Mouse (Mus musculus): ENCODE data around the gene Thsd4. TPM values are rescaled to one million over a fixed set of nuclear protein-coding genes. Genes with fewer than 3 reads are reported as not detected.

Thsd4 gene
- total RNA-seq, 4 experiments from 2014 or later, result 3.7 to 4.8 (median 4.2) TPM

DNA sequence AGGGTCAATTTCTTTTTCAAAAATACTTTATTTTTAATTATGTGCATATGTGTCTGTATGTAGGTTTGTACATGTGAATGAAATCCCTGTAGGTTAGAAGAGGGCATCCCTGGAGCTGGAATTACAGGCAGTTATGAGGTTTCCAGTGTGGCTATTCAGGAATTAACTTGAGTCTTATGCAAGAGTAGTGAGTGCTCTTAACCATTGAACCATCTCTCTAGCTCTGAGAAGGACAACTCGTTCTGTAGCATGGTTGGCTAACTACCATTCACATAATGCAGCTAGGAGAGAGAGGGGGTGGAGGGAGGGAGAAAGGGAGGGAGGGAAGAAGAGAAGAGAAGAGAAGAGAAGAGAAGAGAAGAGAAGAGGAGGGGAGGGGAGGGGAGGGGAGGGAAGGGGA lies 444.1 kb downstream of the Thsd4 start:
- no peak for DNase-seq (ENCODE audit: low spot score)

DNA sequence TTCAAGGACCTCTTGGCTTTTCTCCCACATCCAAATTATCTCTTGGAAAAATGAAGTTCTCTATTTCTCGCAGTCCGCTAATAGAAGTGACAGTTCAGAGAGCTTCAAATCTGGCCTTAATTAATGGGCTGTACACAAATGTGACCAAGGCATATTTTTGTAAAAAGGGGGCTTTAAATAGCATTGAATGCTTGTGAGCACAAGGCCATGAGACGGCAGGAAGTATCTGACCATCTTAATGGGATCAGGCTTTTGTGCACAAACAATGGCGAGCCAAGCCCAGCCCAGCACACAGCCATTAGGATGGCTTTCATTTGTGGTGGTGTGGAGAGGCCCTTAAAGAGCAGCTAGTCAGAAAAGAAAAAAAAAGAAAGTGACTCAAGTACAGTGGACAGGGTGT lies 445.4 kb downstream of the Thsd4 start:
- no peak for DNase-seq (ENCODE audit: low spot score)

GRCm38 (mm10) chr9:60071620-60072263 lies 450.1 kb downstream of the Thsd4 start:
- no peak for DNase-seq (ENCODE audit: low spot score)

DNA sequence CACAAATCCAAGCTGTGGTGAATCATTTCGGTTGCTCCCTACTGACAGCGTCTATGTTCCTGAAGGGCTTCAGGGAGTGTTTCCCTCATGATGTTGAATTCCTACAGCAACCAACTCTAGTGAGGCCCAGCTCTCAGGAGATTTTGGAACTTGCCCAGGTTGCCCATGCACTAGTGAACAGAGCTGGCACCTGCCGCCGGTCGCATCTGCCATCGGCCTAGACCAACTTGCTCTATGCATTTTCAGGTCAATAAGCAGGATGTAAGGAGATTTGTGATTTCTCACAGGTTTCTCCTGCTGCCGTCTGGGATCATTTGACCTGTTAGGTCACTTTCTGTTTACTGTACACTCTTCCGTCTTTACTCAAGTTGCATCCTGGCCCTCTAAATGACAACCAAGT lies 454.6 kb downstream of the Thsd4 start:
- no peak for DNase-seq (ENCODE audit: low spot score)

DNA sequence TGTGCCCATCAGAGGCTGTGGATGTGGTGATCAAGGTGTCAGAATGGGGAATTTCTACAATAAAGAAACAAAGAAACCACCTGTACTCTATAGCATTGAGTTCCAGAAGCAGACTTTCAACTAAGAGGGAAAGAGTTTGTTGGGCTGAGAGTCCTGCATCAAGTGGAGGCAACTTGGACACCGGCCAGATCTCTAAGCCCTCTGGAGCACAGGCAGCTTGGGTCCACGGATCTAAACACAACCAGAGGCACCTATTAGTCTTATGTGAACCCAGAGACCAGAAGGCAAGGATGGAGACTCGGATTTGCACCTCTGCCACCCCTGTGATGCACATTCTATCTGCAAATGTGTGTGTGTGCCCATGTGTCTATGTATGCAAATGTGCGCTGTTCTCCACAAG lies 456.7 kb downstream of the Thsd4 start:
- DNase-seq (ENCODE audit: low spot score), result no peak

GRCm38 (mm10) chr9:60063191-60063720 lies 458.6 kb downstream of the Thsd4 start:
- no peak for DNase-seq (ENCODE audit: low spot score)

DNA sequence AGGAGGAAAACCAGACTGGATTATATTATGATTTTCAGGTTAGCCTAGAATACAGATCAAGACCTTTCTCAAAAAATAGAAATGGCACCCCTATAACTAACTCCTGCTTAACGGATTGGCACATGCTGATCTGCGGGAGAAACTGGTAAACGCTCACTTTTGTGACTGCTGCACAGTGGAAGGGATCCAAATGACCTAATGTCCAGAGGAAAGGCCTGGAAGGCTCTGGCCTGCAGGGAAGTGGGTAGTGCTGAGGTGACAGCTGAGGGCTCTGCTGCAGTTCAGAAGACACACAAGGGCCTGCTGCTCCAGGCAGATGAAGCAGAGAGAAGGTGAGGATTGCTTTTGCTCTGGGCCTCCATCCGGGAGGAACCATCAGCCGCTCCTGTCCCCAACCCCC lies 465.7 kb downstream of the Thsd4 start:
- no peak for DNase-seq (ENCODE audit: low spot score)

- DNase-seq (ENCODE audit: low spot score), result no peak
Observed at GRCm38 (mm10) chr9:60054951-60055350, 466.9 kb downstream of the Thsd4 start.

DNA sequence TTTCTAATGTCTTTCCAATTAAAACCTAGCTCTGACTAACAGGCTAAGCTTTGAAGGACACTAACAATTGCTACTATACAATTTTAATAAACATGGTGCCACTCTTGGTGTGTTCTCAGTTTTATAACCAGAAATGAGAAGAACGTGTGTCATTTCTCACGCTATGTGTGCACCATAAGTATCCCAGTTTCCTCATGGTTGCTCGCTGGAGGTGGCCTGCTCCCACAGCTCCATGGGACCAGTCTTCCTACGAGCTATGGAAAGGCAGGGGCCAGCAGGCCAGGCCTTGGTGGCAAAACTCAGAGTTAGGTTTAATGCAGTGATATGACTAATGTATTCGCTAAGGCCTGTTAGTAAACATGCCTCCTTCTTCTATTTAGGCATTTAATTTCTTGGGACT lies 468.7 kb downstream of the Thsd4 start:
- DNase-seq (ENCODE audit: low spot score), result no peak

GRCm38 (mm10) chr9:60052415-60052814 lies 469.4 kb downstream of the Thsd4 start:
- DNase-seq (ENCODE audit: low spot score), result no peak

DNA sequence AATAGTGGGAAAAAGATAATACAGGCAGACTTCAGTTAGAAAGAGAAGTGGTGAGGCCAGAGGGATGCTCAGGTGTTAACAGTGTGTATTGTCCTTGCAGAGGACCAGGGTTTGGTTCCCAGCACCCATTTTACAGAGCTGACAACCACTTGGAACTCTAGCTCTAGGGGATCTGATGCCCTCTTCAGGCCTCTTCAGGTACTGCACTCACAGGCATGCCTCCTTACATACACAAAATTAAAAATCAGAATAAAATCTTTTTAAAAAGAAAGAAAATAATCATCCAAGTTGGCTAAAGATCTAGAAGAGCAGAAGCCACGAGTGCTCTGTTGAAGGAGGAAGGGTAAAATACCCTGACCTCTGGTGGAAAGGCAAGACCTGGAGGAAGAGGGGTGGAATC lies 478.7 kb downstream of the Thsd4 start:
- DNase-seq (ENCODE audit: low spot score), result no peak

- no peak for DNase-seq (ENCODE audit: low spot score)
Observed at GRCm38 (mm10) chr9:60034883-60035282, 487.0 kb downstream of the Thsd4 start.

DNA sequence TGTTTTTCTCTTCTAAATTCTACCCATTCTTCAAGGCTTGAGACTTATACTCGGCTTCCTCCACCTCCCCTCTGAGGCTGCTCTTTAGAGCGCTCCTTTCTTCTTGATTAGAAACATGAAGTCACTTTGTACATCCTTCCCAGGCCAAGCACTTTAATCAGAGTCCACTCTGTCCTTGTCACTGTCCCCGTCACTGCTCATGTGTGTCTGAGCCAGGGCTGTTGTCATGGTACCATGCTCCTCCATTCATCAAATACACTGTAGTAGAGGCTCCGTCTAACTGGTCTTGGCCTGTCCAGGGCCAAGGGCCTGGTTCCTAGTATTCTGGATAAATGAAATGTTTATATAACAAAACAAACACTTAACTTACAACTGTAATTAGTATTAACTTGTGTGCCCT lies 494.6 kb downstream of the Thsd4 start:
- DNase-seq (ENCODE audit: low spot score), result no peak

DNA sequence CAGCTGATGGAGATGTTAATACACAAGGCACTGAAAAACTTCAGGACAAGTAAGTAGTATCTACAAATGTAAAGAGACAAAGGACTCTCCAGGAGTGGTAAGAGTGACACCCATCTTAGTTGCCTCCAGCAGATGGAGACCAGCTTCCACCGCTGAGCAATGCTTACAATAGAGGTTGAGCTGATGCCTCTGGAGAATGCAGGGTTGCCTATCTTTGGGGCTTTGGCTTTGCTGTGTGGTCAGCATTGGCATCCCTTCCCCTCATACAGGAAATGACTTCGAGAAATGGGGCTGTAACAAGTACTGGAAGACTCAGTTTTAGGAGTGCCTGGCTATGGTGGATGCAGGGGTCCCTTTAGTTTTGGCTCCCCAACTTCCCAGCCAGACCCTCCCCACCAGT lies 495.1 kb downstream of the Thsd4 start:
- no peak for DNase-seq (ENCODE audit: low spot score)

DNA sequence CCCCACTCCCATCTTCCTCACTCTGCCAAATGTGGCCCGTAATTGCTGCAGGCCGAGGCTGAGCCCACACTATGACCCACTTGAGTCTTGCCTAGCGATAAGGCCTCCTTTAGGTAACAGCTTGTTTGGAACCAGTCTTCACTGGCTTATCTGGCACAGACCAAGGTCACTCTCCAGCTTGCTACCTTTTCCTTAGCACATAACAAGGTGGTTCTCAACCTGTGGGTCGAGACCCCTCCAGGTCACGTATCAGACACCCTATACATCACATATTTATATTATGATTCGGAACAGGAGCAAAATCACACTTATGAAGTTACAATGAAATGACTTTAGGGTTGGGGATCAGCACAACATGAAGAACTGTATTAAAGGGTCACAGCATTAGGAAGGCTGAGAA lies 495.9 kb downstream of the Thsd4 start:
- no peak for DNase-seq (ENCODE audit: low spot score)

DNA sequence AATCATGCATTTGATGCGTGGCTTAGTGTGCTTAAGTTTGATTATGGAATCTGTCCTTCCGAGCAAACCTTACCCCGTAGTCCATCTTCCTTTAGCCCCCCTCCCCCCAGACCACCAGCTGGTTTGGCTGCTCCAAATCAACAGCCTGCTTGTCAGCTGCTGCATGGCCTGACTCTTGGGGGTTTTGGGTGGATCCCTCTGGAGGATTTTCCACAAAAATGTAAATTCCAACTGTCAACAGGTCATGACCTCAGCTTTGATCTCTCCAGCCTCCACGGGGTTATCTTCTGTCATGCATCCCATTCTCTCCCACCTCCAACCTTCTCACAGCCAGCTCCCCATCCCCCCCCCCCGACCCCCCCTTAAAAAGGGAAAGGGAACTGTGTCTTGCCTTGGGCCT lies 496.9 kb downstream of the Thsd4 start:
- DNase-seq (ENCODE audit: low spot score), result no peak

GRCm38 (mm10) chr9:60024545-60024944 lies 497.3 kb downstream of the Thsd4 start:
- DNase-seq (ENCODE audit: low spot score), result no peak

DNA sequence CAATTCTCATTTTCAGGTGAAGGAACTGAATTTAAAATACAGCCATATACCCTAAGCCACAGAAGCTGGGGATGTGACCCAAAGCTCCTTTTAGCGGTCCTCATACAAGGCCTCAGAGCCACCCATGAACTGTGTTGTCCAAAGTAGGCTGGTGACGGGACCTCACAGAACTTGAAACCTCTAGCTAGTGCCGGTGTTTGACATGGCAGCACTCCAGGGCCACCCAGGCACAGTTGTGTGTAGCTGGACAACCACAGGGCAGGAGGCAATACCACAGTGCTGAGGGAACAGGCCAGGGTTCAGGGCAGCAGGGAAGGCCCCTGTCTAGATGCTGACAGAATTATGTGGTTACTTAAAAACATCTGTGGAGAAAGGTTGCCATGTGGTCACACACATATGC lies 499.5 kb downstream of the Thsd4 start:
- no peak for DNase-seq (ENCODE audit: low spot score)

- no peak for DNase-seq (ENCODE audit: low spot score)
Observed at GRCm38 (mm10) chr9:60020444-60020843, 501.4 kb downstream of the Thsd4 start.

GRCm38 (mm10) chr9:60010285-60010684 lies 511.6 kb downstream of the Thsd4 start:
- no peak for DNase-seq (ENCODE audit: low spot score)

- DNase-seq (ENCODE audit: low spot score), result no peak
Observed at GRCm38 (mm10) chr9:60008936-60009335, 512.9 kb downstream of the Thsd4 start.

GRCm38 (mm10) chr9:60002323-60002722 lies 519.5 kb downstream of the Thsd4 start:
- no peak for DNase-seq (ENCODE audit: low spot score)

DNA sequence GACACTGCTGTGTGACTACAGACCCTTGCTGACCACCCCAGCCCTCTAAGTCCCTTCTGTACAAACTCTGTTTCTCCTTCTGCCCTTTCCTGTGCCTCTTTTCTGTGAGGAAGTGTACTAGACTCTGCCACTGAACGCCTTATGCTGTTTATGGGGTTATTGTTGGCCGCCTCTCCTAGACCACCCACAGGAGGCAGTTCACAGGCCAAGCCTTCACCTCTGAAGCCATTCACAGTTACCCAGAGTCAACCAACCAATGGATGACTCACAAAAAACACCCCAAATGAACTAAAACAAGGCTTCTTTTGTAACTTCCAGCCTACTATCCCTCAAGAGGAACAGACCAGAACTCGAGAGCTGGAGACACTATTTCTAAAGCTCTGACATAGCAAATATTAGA lies 520.4 kb downstream of the Thsd4 start:
- no peak for DNase-seq (ENCODE audit: low spot score)

GRCm38 (mm10) chr9:59997725-59998124 lies 524.1 kb downstream of the Thsd4 start:
- no peak for DNase-seq (ENCODE audit: low spot score)
